Mouse (Mus musculus) forebrain, embryonic 15.5 days (tissue): ENCODE measurements around the gene Dhrs11. TPM values are rescaled to one million over a fixed set of nuclear protein-coding genes. Genes with fewer than 3 reads are reported as not detected.
A peak's percentile ranks its signal among the peaks of the same experiment; 100 is the strongest.

ENCODE experiments used
- ATAC-seq: fragments of 200-750 bp; cut with Nextera tagmentation; replicated peaks from 2 replicates; pipeline ENCODE4 v1.8.0; 2017; ENCODE audit warnings: mild to moderate bottlenecking, moderate TSS enrichment, moderate library complexity
- H3K27ac ChIP-seq: fragments of 300-500 bp; sonication (generic); replicated peaks from 2 replicates; pipeline ENCODE4 v1.5.1; 2015; ENCODE audit warnings: mild to moderate bottlenecking, inconsistent platforms
- H3K27me3 ChIP-seq: fragments of 300-500 bp; sonication (generic); 2 replicates; pipeline ENCODE4 v1.6.1; 2015; ENCODE audit warnings: inconsistent platforms
- H3K36me3 ChIP-seq: fragments of 300-500 bp; sonication (generic); 2 replicates; pipeline ENCODE4 v1.6.1; 2015; ENCODE audit warnings: mild to moderate bottlenecking, inconsistent platforms
- H3K4me1 ChIP-seq: fragments of 300-500 bp; sonication (generic); 2 replicates; pipeline ENCODE4 v1.6.1; 2015; ENCODE audit warnings: inconsistent platforms
- H3K4me2 ChIP-seq: fragments of 300-500 bp; sonication (generic); replicated peaks from 2 replicates; pipeline ENCODE4 v1.6.1; 2015; ENCODE audit warnings: mild to moderate bottlenecking, inconsistent platforms
- H3K4me3 ChIP-seq: fragments of 300-500 bp; sonication (generic); 2 replicates; pipeline ENCODE4 v1.5.1; 2015; ENCODE audit warnings: mild to moderate bottlenecking, inconsistent platforms
- H3K9ac ChIP-seq: fragments of 300-500 bp; sonication (generic); replicated peaks from 2 replicates; pipeline ENCODE4 v1.6.1; 2015; ENCODE audit warnings: mild to moderate bottlenecking, inconsistent platforms
- H3K9me3 ChIP-seq: fragments of 300-500 bp; sonication (generic); 2 replicates; pipeline ENCODE4 v1.6.1; 2016; ENCODE audit warnings: inconsistent platforms
- WGBS: fragments of 180-500 bp; shearing (Covaris S2); methylation state at CpG from one replicate; pipeline ENCODE4 v1.1.7; 2015; ENCODE audit warnings: mixed read lengths; 5-methylcytosine and 5-hydroxymethylcytosine counted together
- polyA plus RNA-seq: library from polyadenylated mRNA; unstranded; fragments of >200 nt; fragmentation: Nextera tagmentation; extraction: Ambion mirVana; gene quantifications from 2 replicates; pipeline ENCODE4 v1.2.1, GENCODE M21; 2015

Dhrs11 gene
- polyA plus RNA-seq, 1 experiment from 2014 or later, result 4.7 TPM

DNA sequence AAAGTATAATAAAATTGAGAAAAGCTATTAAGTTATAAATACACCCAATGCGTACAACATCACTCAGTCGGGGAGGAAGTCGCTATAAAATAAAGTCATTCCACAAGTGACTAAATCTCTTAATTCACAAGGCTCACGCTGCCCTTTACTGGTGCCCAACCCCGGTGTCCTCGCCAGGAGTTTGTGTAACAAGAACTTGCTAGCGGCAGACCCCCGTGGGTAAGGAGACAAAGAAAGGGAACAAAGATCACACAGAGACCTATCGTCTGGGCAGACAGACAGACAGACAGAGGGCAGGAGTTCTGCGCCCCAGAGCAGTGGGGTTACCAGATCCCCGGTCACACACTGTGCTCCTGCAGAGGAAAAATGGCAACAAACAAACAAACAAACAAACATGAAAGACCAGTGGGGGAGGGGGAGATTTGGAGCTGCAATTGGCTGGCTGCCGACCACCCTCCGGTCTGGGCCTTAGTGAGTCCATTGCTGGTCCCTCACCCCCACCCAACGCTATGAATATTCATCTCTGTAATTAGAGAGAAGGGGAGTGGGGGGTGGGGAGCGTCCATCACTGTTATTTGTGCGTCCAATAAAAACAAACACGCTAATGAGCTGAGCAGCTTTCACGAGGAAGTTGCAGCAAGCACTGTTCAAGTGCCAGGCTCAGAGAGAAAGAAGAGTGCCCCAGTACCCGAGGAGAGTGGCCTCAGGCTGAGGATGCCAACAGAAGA, 48.5 kb downstream of the Dhrs11 start:
- no peaks in the 10 kb centered on the region for H3K9me3 ChIP-seq
- peaks cover 85% of the 10 kb centered on the region for H3K27me3 ChIP-seq
- H3K9ac ChIP-seq, result no peak overlapping the region
- WGBS, result 1% methylated on average over 19 of the region's 19 CpGs
- no peak overlapping the region for H3K4me3 ChIP-seq
- no peaks in the 10 kb centered on the region for H3K36me3 ChIP-seq
- H3K4me2 ChIP-seq, result peak overlapping the region; percentile 16
- ATAC-seq, result peak; percentile 68
- H3K27ac ChIP-seq, result no peak overlapping the region
- H3K4me1 ChIP-seq, result peaks cover 30% of the 10 kb centered on the region

DNA sequence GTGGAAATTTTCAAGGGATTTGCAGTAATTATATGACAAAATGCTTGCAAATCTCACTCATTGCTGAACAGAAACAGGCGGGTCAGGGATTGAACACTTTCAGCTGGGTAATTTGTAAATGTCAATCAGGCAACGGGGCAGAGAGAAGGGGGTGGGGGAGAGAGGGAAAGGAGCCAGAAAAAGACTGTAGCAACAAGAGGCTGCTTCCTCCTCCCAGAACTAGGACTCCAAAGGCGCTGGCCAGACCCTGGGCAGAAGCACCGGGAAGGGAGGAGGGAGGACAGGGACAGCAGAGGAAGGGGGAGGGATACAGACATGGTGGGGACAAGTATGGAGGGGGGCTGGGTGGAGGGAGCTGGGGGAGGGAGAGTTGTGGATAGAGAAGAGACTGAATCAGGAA, 53.2 kb downstream of the Dhrs11 start:
- H3K9me3 ChIP-seq, result no peaks in the 10 kb centered on the region
- H3K4me1 ChIP-seq, result peaks cover 33% of the 10 kb centered on the region
- peak; percentile 65; the same call in 1 of the 2 replicates for ATAC-seq
- no peaks in the 10 kb centered on the region for H3K36me3 ChIP-seq
- H3K4me2 ChIP-seq, result no peak overlapping the region
- H3K4me3 ChIP-seq, result no peak overlapping the region
- H3K27ac ChIP-seq, result peak overlapping the region; percentile 34; the same call in 1 of the 2 replicates
- 0% methylated on average over 4 of the region's 4 CpGs for WGBS
- H3K27me3 ChIP-seq, result peaks cover 75% of the 10 kb centered on the region
- no peak overlapping the region for H3K9ac ChIP-seq

DNA sequence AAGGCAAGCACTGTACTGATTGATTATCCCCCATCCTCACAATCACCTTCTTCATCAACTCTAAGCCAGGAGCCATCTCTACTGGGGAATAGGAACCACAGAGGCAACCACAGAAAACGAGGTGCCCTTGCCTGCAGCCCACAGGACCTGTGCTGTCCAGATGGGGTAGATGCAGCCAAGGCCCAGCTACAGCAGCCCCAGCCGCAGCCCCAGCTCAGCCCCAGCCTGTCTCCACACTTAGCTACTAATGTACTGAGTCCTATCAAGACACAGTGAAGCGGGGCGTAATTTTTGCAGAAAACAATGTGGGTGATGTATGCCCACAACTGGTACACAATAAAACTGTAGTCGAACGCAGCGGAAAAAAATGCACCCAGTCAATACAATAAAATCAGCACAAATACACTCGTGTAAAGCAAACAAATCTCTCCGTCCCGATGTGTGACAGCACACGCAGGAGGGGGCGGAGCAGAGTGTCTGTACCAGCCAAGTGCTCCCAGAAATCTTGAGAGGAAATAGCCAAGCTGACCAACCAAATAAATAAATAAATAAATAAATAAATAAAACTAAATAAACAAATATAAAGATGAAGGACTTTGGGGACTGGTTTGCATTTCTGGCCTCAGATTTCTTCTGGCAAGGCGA, 53.8 kb downstream of the Dhrs11 start:
- no peaks in the 10 kb centered on the region for H3K9me3 ChIP-seq
- ATAC-seq, result 0 out of 2 replicates have a peak, but pooled peaks have one; percentile 49
- H3K27ac ChIP-seq, result peak overlapping the region; percentile 34; the same call in 1 of the 2 replicates
- WGBS, result 24% methylated on average over 13 of the region's 13 CpGs
- peaks cover 75% of the 10 kb centered on the region for H3K27me3 ChIP-seq
- no peaks in the 10 kb centered on the region for H3K36me3 ChIP-seq
- no peak overlapping the region for H3K9ac ChIP-seq
- no peak overlapping the region for H3K4me2 ChIP-seq
- peaks cover 27% of the 10 kb centered on the region for H3K4me1 ChIP-seq
- no peak overlapping the region for H3K4me3 ChIP-seq

Other genes with a start within 250 kb of the Dhrs11 start
- gene Mrm1, start 9.5 kb downstream of the Dhrs11 start, polyA plus RNA-seq, result 12.3 and 14.3 TPM in 2 replicates
- 72.0 and 73.8 TPM in 2 replicates for gene Ggnbp2, start 41.8 kb upstream of the Dhrs11 start, polyA plus RNA-seq
- 4.7 and 6.9 TPM in 2 replicates for gene Myo19, start 51.2 kb upstream of the Dhrs11 start, polyA plus RNA-seq
- 2.3 and 3.4 TPM in 2 replicates for gene Pigw, start 51.3 kb upstream of the Dhrs11 start, polyA plus RNA-seq
- 61.7 and 67.8 TPM in 2 replicates for gene Znhit3, start 87.4 kb upstream of the Dhrs11 start, polyA plus RNA-seq
- 1.9 and 2.7 TPM in 2 replicates for gene Car4, start 128.8 kb upstream of the Dhrs11 start, polyA plus RNA-seq